Mouse (Mus musculus): ENCODE data around the gene Itpr3. TPM values are rescaled to one million over a fixed set of nuclear protein-coding genes. Genes with fewer than 3 reads are reported as not detected.

Itpr3 gene
- total RNA-seq, 1 experiment, result 44.1 TPM

DNA sequence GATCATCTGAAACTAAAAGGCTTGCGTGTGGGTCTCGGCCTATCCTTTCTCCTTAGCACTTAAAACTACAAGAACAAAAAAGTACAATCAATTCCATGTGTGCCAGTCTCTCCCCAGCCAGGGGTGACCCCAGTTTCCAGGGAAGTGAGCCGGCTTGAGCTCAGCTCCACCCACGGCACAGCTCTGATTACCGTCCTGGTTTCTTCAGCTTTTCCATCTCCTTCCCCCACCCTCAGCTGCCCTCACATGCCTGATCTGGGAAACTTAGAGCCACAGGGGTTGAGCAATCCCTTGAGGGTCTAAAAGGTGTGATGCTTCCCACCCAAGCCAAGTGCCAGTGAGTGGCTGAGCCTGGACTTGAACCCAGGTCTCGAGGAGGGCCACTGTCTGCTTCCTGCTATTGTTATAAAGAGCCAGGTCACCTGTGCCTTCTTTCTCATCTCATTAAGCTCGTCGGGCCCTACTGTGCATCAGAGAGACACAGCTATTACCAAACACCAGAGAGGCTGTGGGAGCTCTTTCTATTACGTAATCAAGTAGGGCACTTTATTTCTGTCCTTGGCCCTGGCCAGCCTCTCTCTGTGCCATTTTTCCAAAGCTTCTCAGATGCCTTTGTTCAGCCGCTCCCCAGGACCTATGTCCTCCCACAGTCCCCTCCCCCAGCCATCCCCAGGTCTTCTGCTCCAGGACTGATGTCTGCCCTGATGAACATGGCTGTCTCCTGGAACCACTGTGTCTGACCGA is 113.0 kb downstream of the Itpr3 start:
- Histone ChIP-seq H3K4me3 (ENCODE audit: insufficient read depth in 1 of 2, low read depth in 1 of 2, low read length in 2 of 2, poor library complexity in 1 of 2, severe bottlenecking in 1 of 2) (no peak overlapping the region), H3K36me3 (ENCODE audit: control insufficient read depth, insufficient read depth, low read length, poor library complexity, severe bottlenecking) (no peaks in the 10 kb centered on the region), H3K9me3 (ENCODE audit: control insufficient read depth, insufficient read depth, low read depth, low read length) (no peaks in the 10 kb centered on the region), H3K4me1 (ENCODE audit: control insufficient read depth in 2 of 2, insufficient read depth in 2 of 2, low read length in 2 of 2, poor library complexity in 1 of 2) (no peaks in the 10 kb centered on the region), H3K27ac (ENCODE audit: insufficient read depth, low read depth, low read length, poor library complexity, severe bottlenecking) (no peak overlapping the region), H3K9ac (ENCODE audit: insufficient read depth, low read depth, low read length, poor library complexity, severe bottlenecking) (no peak overlapping the region)
- in situ Hi-C loops (cut with MboI; ENCODE audit: low sequenced_read_pairs in 2 of 2, unreplicated experiment in 2 of 2), result no loop called here
- no peak for DNase-seq (ENCODE audit: low read depth, low spot score)
- TF ChIP-seq MAFK (IDR thresholded peaks at IDR 0.05; ENCODE audit: insufficient read depth, low read depth, low read length) (no peak), CHD2 (IDR thresholded peaks at IDR 0.05; ENCODE audit: low read depth, low read length) (no peak), ZNF384 (IDR thresholded peaks at IDR 0.05; ENCODE audit: low read depth, low read length) (no peak), HCFC1 (IDR thresholded peaks at IDR 0.05; ENCODE audit: borderline replicate concordance, insufficient read depth, low read length) (no peak), ZC3H11A (IDR thresholded peaks at IDR 0.05; ENCODE audit: borderline replicate concordance, low read depth, low read length) (no peak)

DNA sequence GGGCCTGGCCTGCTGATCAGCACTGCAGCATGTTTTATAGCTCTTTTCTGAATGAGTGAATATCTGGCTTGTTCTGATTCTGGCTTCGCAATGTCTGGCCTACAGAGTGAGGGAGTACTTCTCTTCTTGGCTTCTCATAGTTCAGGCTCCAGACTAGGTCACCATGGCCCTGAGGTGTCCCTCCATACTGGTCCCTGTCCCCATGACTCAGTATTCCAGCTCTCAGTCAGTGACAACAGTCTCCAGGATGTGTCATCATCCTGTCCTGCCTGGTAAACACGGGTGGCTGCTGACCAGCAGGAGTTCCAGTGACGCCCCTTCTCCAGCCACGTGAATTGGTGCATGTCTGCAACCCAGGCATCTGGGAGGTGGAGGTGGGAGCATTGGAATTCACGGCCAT is 114.0 kb downstream of the Itpr3 start:
- Histone ChIP-seq H3K9ac (ENCODE audit: insufficient read depth, low read depth, low read length, poor library complexity, severe bottlenecking) (no peak overlapping the region), H3K4me1 (ENCODE audit: control insufficient read depth in 2 of 2, insufficient read depth in 2 of 2, low read length in 2 of 2, poor library complexity in 1 of 2) (no peaks in the 10 kb centered on the region), H3K4me3 (ENCODE audit: insufficient read depth in 1 of 2, low read depth in 1 of 2, low read length in 2 of 2, poor library complexity in 1 of 2, severe bottlenecking in 1 of 2) (no peak overlapping the region), H3K36me3 (ENCODE audit: control insufficient read depth, insufficient read depth, low read length, poor library complexity, severe bottlenecking) (no peaks in the 10 kb centered on the region), H3K9me3 (ENCODE audit: control insufficient read depth, insufficient read depth, low read depth, low read length) (no peaks in the 10 kb centered on the region), H3K27ac (ENCODE audit: insufficient read depth, low read depth, low read length, poor library complexity, severe bottlenecking) (no peak overlapping the region)
- no peak for DNase-seq (ENCODE audit: low read depth, low spot score)
- TF ChIP-seq HCFC1 (IDR thresholded peaks at IDR 0.05; ENCODE audit: borderline replicate concordance, insufficient read depth, low read length) (no peak), CHD2 (IDR thresholded peaks at IDR 0.05; ENCODE audit: low read depth, low read length) (no peak), ZC3H11A (IDR thresholded peaks at IDR 0.05; ENCODE audit: borderline replicate concordance, low read depth, low read length) (no peak), ZNF384 (IDR thresholded peaks at IDR 0.05; ENCODE audit: low read depth, low read length) (no peak), MAFK (IDR thresholded peaks at IDR 0.05; ENCODE audit: insufficient read depth, low read depth, low read length) (no peak)
- in situ Hi-C loops (cut with MboI; ENCODE audit: low sequenced_read_pairs in 2 of 2, unreplicated experiment in 2 of 2), result no loop called here

Other genes with a start within 250 kb of the Itpr3 start
- gene Nkx2-5, start 212.3 kb upstream of the Itpr3 start, total RNA-seq (2012; rRNA removed), result 1.1 and 3.0 TPM in 2 replicates
- gene Kifc5b, start 140.2 kb upstream of the Itpr3 start, total RNA-seq (2012; rRNA removed), result 52.5 and 83.4 TPM in 2 replicates
- 9.4 and 13.3 TPM in 2 replicates for gene Phf1, start 124.3 kb upstream of the Itpr3 start, total RNA-seq (2012; rRNA removed)
- 43.0 and 60.0 TPM in 2 replicates for gene Cuta, start 117.7 kb upstream of the Itpr3 start, total RNA-seq (2012; rRNA removed)
- gene Syngap1, start 116.1 kb upstream of the Itpr3 start, total RNA-seq (2012; rRNA removed), result 6.6 and 10.3 TPM in 2 replicates
- gene Zbtb9, start 84.1 kb upstream of the Itpr3 start, total RNA-seq (2012; rRNA removed), result 6.7 and 8.2 TPM in 2 replicates
- 36.4 and 53.2 TPM in 2 replicates for gene Bak1, start 28.3 kb upstream of the Itpr3 start, total RNA-seq (2012; rRNA removed)
- 175 and 199 TPM in 2 replicates for gene Uqcc2, start 76.6 kb downstream of the Itpr3 start, total RNA-seq (2012; rRNA removed)
- 0.27 TPM in 1 of 2 replicates, not detected in the other for gene Ip6k3, start 110.5 kb downstream of the Itpr3 start, total RNA-seq (2012; rRNA removed)
- 51.8 and 87.8 TPM in 2 replicates for gene Lemd2, start 147.2 kb downstream of the Itpr3 start, total RNA-seq (2012; rRNA removed)

Measured in ES-E14 (cell line).